Mouse (Mus musculus) kidney, adult 2 months (tissue): Measurements from ENCODE around the gene Ston2.

Experiments
- CTCF ChIP-seq: fragments of 200-500 bp; conservative IDR thresholded peaks from 2 replicates; pipeline ENCODE4 v1.5.1; 2011; ENCODE audit warnings: low read depth, mild to moderate bottlenecking, control low read depth, low read length, moderate library complexity, mixed read lengths; ENCODE audit not compliant: insufficient read depth, insufficient read length
- POLR2A ChIP-seq: fragments of 200-500 bp; IDR thresholded peaks from one replicate; pipeline ENCODE4 v1.6.1; 2011; ENCODE audit warnings: low read depth, low read length, control low read depth

DNA sequence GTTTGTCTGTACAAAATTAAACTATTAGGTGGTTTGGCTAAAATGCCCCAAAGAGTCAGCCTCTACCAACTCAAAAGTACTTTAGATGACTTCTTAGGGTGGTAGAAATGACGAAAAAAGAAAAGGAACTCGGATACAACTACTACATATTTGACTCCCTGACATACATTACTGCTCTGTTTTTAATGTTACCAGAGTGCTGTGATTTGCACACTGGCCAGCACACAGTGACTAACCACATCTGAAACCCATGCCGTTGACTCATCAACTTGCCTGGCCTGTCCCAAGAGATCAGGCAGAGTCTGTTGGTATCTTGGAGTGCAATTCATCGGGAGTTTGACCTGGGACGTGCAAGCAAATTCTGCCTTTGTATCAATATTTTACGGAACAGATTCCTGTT, 197.5 kb downstream of the Ston2 start:
- TF ChIP-seq CTCF (no peak), POLR2A (no peak)
